Mouse (Mus musculus): ENCODE results near the gene Arhgef6. TPM values are rescaled to one million over a fixed set of nuclear protein-coding genes. Genes with fewer than 3 reads are reported as not detected.

The Arhgef6 gene
- 3.4 and 4.8 TPM in 2 replicates for polyA plus RNA-seq (2015; fragmentation: Nextera tagmentation; extraction: Ambion mirVana)

- no peak within 1 kb of the TSS for H3K27ac ChIP-seq
- H3K9ac ChIP-seq: no peak within 1 kb of the TSS
- WGBS: 42% methylated on average over 18 of the region's 18 CpGs
- H3K9me3 ChIP-seq: no peaks in the 10 kb centered on the region
- H3K27me3 ChIP-seq (replicated peaks): no peaks in the 10 kb centered on the region
- H3K4me1 ChIP-seq (replicated peaks): no peaks in the 10 kb centered on the region
- H3K36me3 ChIP-seq: no peaks in the 10 kb centered on the region
- no peak for ATAC-seq
- peak within 1 kb of the TSS; percentile 17; the same call in 1 of the 2 replicates for H3K4me2 ChIP-seq (replicated peaks)
- H3K4me3 ChIP-seq (replicated peaks): no peak within 1 kb of the TSS
Observed at GRCm38 (mm10) chrX:57338371-57339211, at the start of gene Arhgef6. Gene Arhgef6 (minus strand): TSS chrX:57338729.

DNA sequence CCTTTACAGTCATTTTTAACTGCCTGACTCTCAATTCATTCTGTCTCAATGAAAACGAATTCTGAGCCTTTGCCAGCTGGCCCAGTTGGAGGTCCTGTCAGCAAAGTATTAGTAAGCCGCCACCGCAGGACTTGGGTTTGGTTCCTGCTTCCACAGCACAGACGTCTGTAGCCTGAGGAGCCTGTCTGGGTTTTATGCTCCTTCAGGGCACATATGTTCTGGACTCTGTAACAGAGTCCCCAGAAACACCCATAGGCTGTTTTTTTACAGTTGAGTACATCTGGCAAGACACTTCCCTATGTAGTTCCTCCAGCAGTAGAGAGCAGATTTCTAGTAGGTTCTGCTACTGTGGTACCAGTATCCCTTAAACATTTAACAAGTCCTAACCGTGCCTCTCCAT lies 42.4 kb upstream of the Arhgef6 start:
- ATAC-seq: no peak
- no peaks in the 10 kb centered on the region for H3K4me1 ChIP-seq (replicated peaks)
- no peaks in the 10 kb centered on the region for H3K36me3 ChIP-seq
- H3K27ac ChIP-seq: no peak overlapping the region
- no peak overlapping the region for H3K9ac ChIP-seq
- H3K4me3 ChIP-seq (replicated peaks): no peak overlapping the region
- no peaks in the 10 kb centered on the region for H3K27me3 ChIP-seq (replicated peaks)
- WGBS: 85% methylated on average over 5 of the region's 5 CpGs
- no peak overlapping the region for H3K4me2 ChIP-seq (replicated peaks)
- H3K9me3 ChIP-seq: no peaks in the 10 kb centered on the region

DNA sequence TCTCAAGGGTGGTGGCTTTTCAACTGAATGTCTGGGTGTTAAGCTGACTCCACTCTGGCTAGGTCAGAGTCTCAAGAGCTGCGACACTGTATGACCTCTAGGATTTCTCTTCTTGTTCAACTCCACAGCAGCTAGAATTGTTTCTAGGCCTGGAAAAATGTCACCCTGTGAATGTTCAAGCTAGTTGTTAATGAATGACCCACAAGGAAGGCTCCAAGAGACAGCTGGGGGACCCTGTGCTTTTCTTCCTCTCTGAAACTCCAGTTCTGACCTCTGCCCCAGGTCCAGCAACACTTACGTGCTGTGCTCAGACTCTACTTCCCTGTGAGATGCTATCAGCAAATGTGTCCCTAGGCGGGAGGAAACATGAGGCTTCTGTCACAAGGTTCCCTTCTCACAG lies 40.0 kb upstream of the Arhgef6 start:
- Histone ChIP-seq H3K4me2 (replicated peaks) (no peak overlapping the region), H3K9me3 (no peaks in the 10 kb centered on the region), H3K9ac (no peak overlapping the region), H3K27me3 (replicated peaks) (no peaks in the 10 kb centered on the region), H3K27ac (no peak overlapping the region), H3K36me3 (no peaks in the 10 kb centered on the region), H3K4me1 (replicated peaks) (no peaks in the 10 kb centered on the region), H3K4me3 (replicated peaks) (no peak overlapping the region)
- ATAC-seq: no peak
- WGBS: 76% methylated on average over 3 of the region's 3 CpGs

DNA sequence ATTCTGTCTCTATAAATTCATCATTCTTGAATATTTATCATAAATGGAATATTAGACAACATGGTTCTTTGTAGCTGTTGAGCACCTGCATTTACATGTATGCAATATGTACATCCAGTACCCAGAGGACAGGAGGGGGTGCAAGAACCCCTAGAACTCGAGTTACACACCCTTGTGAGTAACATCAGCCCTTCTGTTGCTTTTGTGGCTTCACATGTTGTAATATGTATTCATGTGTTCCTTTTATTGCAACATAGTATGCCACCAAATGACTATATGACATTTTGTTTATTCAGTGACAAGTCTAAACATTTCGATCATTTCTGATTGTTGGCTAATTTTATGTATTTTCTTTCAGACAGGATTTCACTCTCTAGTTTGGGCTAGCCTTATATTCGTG lies 38.6 kb upstream of the Arhgef6 start:
- Histone ChIP-seq H3K4me1 (replicated peaks) (no peaks in the 10 kb centered on the region), H3K27me3 (replicated peaks) (no peaks in the 10 kb centered on the region), H3K9me3 (no peaks in the 10 kb centered on the region), H3K27ac (no peak overlapping the region), H3K4me3 (replicated peaks) (no peak overlapping the region), H3K36me3 (no peaks in the 10 kb centered on the region), H3K9ac (no peak overlapping the region), H3K4me2 (replicated peaks) (no peak overlapping the region)
- no peak for ATAC-seq
- 73% methylated on average over 3 of the region's 3 CpGs for WGBS

GRCm38 (mm10) chrX:57374029-57374428 lies 35.5 kb upstream of the Arhgef6 start:
- H3K36me3 ChIP-seq: no peaks in the 10 kb centered on the region
- no peak overlapping the region for H3K4me2 ChIP-seq (replicated peaks)
- H3K27ac ChIP-seq: no peak overlapping the region
- no peak overlapping the region for H3K4me3 ChIP-seq (replicated peaks)
- ATAC-seq: no peak
- 83% methylated on average over 2 of the region's 2 CpGs for WGBS
- H3K4me1 ChIP-seq (replicated peaks): no peaks in the 10 kb centered on the region
- H3K27me3 ChIP-seq (replicated peaks): no peaks in the 10 kb centered on the region
- no peaks in the 10 kb centered on the region for H3K9me3 ChIP-seq
- no peak overlapping the region for H3K9ac ChIP-seq

GRCm38 (mm10) chrX:57373543-57373942 lies 35.0 kb upstream of the Arhgef6 start:
- H3K27ac ChIP-seq: no peak overlapping the region

DNA sequence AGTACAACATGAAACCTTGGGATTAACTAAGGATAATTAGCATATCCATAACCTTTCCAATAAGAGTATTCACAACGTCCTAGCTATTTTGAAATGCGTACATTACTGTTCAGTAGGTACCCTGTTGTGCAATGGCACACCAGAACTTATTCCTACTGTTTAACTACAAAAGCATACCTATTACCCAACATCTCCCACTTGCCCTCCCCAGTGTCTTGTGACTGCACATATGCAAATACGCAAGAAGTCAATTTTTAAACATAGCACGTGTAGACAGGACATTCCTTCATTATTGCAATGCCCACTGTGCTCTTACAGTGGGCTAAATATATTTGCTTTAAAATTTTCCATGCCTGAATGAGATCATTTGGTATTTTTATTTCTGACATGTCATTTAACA lies 34.4 kb upstream of the Arhgef6 start:
- no peak overlapping the region for H3K9ac ChIP-seq
- no peaks in the 10 kb centered on the region for H3K27me3 ChIP-seq (replicated peaks)
- H3K4me1 ChIP-seq (replicated peaks): no peaks in the 10 kb centered on the region
- ATAC-seq: no peak
- no peaks in the 10 kb centered on the region for H3K9me3 ChIP-seq
- H3K36me3 ChIP-seq: no peaks in the 10 kb centered on the region
- 83% methylated on average over 4 of the region's 4 CpGs for whole genome bisulfite sequencing
- H3K27ac ChIP-seq: no peak overlapping the region
- H3K4me3 ChIP-seq (replicated peaks): no peak overlapping the region
- no peak overlapping the region for H3K4me2 ChIP-seq (replicated peaks)

More at GRCm38 (mm10) chrX:57373543-57373942, 35.0 kb upstream of the Arhgef6 start:
- Histone ChIP-seq H3K36me3 (no peaks in the 10 kb centered on the region), H3K4me1 (replicated peaks) (no peaks in the 10 kb centered on the region), H3K4me2 (replicated peaks) (no peak overlapping the region), H3K9me3 (no peaks in the 10 kb centered on the region), H3K4me3 (replicated peaks) (no peak overlapping the region), H3K9ac (no peak overlapping the region), H3K27me3 (replicated peaks) (no peaks in the 10 kb centered on the region)
- WGBS: 90% methylated on average over 2 of the region's 2 CpGs
- ATAC-seq: no peak

- Histone ChIP-seq H3K9me3 (no peaks in the 10 kb centered on the region), H3K4me3 (replicated peaks) (no peak overlapping the region), H3K4me2 (replicated peaks) (no peak overlapping the region), H3K4me1 (replicated peaks) (no peaks in the 10 kb centered on the region), H3K27me3 (replicated peaks) (no peaks in the 10 kb centered on the region), H3K36me3 (no peaks in the 10 kb centered on the region), H3K27ac (no peak overlapping the region), H3K9ac (no peak overlapping the region)
- ATAC-seq: peak; percentile 70
- 58% methylated on average over 2 of the region's 2 CpGs for WGBS
Observed at GRCm38 (mm10) chrX:57364891-57365569, 26.5 kb upstream of the Arhgef6 start.

- Histone ChIP-seq H3K9ac (no peak overlapping the region), H3K27ac (no peak overlapping the region), H3K4me1 (replicated peaks) (no peaks in the 10 kb centered on the region), H3K9me3 (no peaks in the 10 kb centered on the region), H3K4me2 (replicated peaks) (no peak overlapping the region), H3K4me3 (replicated peaks) (no peak overlapping the region), H3K27me3 (replicated peaks) (no peaks in the 10 kb centered on the region), H3K36me3 (no peaks in the 10 kb centered on the region)
- WGBS: 55% methylated on average over 1 of the region's 1 CpGs
- ATAC-seq: no peak
Observed at GRCm38 (mm10) chrX:57359316-57359715, 20.8 kb upstream of the Arhgef6 start.

DNA sequence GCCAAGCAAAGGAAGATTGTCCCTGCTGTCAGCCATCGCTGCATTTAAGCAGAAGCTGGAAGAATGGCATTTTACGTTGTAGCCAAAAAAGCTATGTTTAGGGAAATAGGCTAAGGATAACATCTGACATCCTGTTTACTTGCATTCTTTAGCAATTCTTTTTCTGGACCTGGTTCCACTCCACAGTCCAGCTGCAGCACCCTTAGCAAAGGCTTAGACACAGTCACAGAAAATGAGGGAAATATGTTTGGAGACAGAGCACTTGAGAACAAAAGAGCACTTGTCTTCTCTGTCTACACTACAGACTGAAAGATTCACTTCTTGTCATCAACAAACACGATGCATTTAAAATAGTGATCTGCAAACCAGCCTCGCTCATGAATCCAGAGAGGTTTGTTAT lies 691 bp upstream of the Arhgef6 start:
- no peak overlapping the region for H3K4me3 ChIP-seq (replicated peaks)
- H3K27ac ChIP-seq: no peak overlapping the region
- no peaks in the 10 kb centered on the region for H3K36me3 ChIP-seq
- no peak overlapping the region; the same call in 1 of the 2 replicates for H3K4me2 ChIP-seq (replicated peaks)
- H3K9me3 ChIP-seq: no peaks in the 10 kb centered on the region
- whole genome bisulfite sequencing: 51% methylated on average over 4 of the region's 4 CpGs
- no peak for ATAC-seq
- H3K4me1 ChIP-seq (replicated peaks): no peaks in the 10 kb centered on the region
- H3K9ac ChIP-seq: no peak overlapping the region
- no peaks in the 10 kb centered on the region for H3K27me3 ChIP-seq (replicated peaks)

DNA sequence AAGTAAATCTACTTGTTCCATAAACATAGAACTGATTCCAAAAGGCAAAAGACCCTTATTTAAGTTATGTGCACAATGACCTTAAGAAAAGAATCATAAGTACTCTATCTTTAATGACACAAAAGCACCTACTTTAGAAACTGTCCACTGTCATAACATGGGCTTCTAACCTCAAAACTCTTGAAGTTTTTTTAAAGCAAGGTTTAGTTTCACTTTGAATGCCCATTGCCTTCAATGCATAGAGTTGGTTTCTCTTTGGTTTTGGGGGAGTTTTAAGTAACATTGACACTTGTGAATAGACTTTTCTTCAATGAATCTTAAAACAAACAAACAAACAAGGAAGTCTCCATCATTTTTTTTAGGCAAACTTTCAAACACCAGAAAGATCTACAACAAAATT lies 947 bp downstream of the Arhgef6 start:
- H3K27me3 ChIP-seq (replicated peaks): no peaks in the 10 kb centered on the region
- no peaks in the 10 kb centered on the region for H3K36me3 ChIP-seq
- no peaks in the 10 kb centered on the region for H3K4me1 ChIP-seq (replicated peaks)
- H3K4me3 ChIP-seq (replicated peaks): no peak overlapping the region
- no peak overlapping the region for H3K9ac ChIP-seq
- no peaks in the 10 kb centered on the region for H3K9me3 ChIP-seq
- no peak overlapping the region for H3K27ac ChIP-seq
- ATAC-seq: no peak
- H3K4me2 ChIP-seq (replicated peaks): no peak overlapping the region

- Histone ChIP-seq H3K4me2 (replicated peaks) (no peak overlapping the region), H3K27ac (no peak overlapping the region), H3K4me3 (replicated peaks) (no peak overlapping the region), H3K27me3 (replicated peaks) (no peaks in the 10 kb centered on the region), H3K9me3 (no peaks in the 10 kb centered on the region), H3K36me3 (no peaks in the 10 kb centered on the region), H3K4me1 (replicated peaks) (no peaks in the 10 kb centered on the region), H3K9ac (no peak overlapping the region)
- WGBS: 87% methylated on average over 9 of the region's 9 CpGs
- ATAC-seq: no peak
Observed at GRCm38 (mm10) chrX:57336958-57337357, 1.6 kb downstream of the Arhgef6 start.

- H3K9me3 ChIP-seq: no peaks in the 10 kb centered on the region
- H3K36me3 ChIP-seq: no peaks in the 10 kb centered on the region
- no peak overlapping the region for H3K9ac ChIP-seq
- H3K4me2 ChIP-seq (replicated peaks): no peak overlapping the region
- H3K4me3 ChIP-seq (replicated peaks): no peak overlapping the region
- H3K4me1 ChIP-seq (replicated peaks): no peaks in the 10 kb centered on the region
- no peak for ATAC-seq
- no peak overlapping the region for H3K27ac ChIP-seq
- H3K27me3 ChIP-seq (replicated peaks): no peaks in the 10 kb centered on the region
- 87% methylated on average over 6 of the region's 6 CpGs for WGBS
Observed at GRCm38 (mm10) chrX:57335313-57335712, 3.2 kb downstream of the Arhgef6 start.

All from intestine, embryonic 15.5 days (tissue).